Mouse (Mus musculus) E14TG2a.4 (cell line): Measurements from ENCODE around the gene Crmp1.

Experiments
- H3K27me3 ChIP-seq: 2 replicates; pipeline ENCODE4 v1.6.1; 2014; ENCODE audit warnings: low read length, control low read depth; ENCODE audit not compliant: insufficient read depth
- H3K36me3 ChIP-seq: 2 replicates; pipeline ENCODE4 v1.6.1; 2014; ENCODE audit warnings: low read length, control low read depth; ENCODE audit not compliant: insufficient read depth
- H3K4me1 ChIP-seq: replicated peaks from 2 replicates; pipeline ENCODE4 v1.6.1; 2014; ENCODE audit warnings: low read depth, low read length, control low read depth
- H3K4me3 ChIP-seq: replicated peaks from 2 replicates; pipeline ENCODE4 v1.5.1; 2014; ENCODE audit warnings: mild to moderate bottlenecking, low read length
- H3K9me3 ChIP-seq: 2 replicates; pipeline ENCODE4 v1.6.1; 2014; ENCODE audit warnings: low read length, control low read depth
- CTCF ChIP-seq: conservative IDR thresholded peaks from 2 replicates; pipeline ENCODE4 v1.5.1; 2014; ENCODE audit warnings: low read length
- NANOG ChIP-seq: IDR thresholded peaks from 2 replicates; pipeline ENCODE4 v1.6.1; 2014; ENCODE audit warnings: borderline replicate concordance, low read length, mixed read lengths
- POU5F1 ChIP-seq: IDR thresholded peaks from 2 replicates; pipeline ENCODE4 v1.6.1; 2014; ENCODE audit warnings: low read length, borderline replicate concordance

Crmp1 gene

DNA sequence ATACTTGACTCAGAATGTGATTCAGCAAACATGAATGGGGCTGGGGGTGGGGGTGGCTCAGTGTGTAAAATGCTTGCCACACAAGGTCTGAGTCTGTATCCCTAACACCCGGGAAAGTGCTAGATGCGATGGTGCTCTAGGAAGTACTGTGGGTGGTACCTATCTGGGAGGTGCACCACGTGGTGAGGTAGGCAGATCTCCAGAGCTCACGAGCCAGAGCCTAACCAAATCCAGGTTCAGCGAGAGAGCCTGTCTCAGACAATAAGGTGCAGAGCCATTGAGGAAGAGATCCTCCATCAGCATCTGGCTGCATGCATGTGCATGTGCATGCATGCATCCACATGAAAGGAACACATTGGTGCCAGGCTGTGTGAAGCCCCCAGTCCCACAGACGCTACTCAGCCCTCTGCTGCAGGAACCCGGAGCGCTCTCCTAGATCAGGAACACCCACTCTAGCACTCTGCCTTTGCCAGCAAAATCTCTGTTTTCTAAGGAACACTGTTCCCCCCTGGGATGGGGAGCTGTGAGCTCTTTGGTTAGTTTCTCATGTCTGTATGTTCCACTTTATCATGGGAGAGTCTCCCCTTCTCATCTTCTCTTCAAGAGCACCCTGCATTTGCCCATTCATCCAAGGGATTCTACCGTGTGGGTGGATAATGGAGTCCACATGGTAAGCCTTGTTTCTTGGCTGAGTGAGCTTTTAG lies 10.5 kb downstream of the Crmp1 start:
- Histone ChIP-seq H3K36me3 (peaks cover 50% of the 10 kb centered on the region), H3K27me3 (0 out of 2 replicates have a peak, but pooled peaks cover 3% of the 10 kb centered on the region), H3K4me3 (no peak overlapping the region), H3K4me1 (peaks cover 99% of the 10 kb centered on the region), H3K9me3 (no peaks in the 10 kb centered on the region)
- TF ChIP-seq CTCF (no peak), POU5F1 (no peak), NANOG (no peak)

DNA sequence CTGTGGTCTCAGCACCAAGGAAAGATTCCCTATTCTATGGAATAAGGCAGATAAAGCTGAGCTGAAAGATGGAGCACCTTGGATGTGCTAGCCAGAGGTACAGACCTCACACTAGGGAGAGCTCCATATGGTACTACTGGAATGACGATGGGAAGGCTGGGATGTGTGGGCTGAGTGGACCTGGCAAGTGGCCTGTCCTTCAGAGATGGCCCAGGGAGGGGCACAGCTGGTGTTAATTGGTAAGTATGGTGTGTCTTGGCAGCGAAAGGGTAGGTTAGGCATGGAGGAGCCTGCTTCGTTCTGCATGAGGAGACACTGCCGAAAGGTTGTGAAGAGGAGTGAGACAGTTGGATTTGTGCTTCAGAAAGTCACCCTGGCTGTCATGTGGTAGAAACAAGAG lies 12.8 kb downstream of the Crmp1 start:
- Histone ChIP-seq H3K4me1 (peaks cover 96% of the 10 kb centered on the region), H3K27me3 (0 out of 2 replicates have a peak, but pooled peaks cover 3% of the 10 kb centered on the region), H3K4me3 (no peak overlapping the region), H3K36me3 (peaks cover 64% of the 10 kb centered on the region), H3K9me3 (no peaks in the 10 kb centered on the region)
- TF ChIP-seq CTCF = no peak
- no peak for TF ChIP-seq NANOG
- no peak for TF ChIP-seq POU5F1

DNA sequence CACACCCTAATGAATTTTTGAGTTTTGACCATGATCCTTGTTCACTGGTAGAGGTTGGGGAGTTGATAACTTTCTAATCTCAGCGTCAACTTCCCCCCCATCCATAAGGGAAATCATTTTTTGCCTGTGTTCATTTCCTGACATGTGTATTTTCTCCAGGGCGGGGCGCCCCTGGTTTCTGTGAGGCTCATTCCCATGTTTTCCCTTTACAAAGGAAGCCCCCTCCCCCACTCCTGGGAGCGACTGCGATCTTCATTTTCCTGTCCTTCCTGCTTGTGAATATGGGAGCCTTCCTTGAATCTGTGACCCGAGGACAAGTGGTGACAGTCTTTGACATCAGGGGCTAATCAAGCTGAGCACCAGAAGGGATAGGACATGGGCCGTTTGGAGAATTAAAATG lies 15.1 kb downstream of the Crmp1 start:
- Histone ChIP-seq H3K27me3 (no peaks in the 10 kb centered on the region), H3K4me1 (peaks cover 83% of the 10 kb centered on the region), H3K9me3 (no peaks in the 10 kb centered on the region), H3K36me3 (peaks cover 47% of the 10 kb centered on the region), H3K4me3 (no peak overlapping the region)
- TF ChIP-seq CTCF = no peak

- TF ChIP-seq POU5F1 (no peak), NANOG (no peak)
- no peaks in the 10 kb centered on the region for H3K27me3 ChIP-seq
- peaks cover 45% of the 10 kb centered on the region for H3K36me3 ChIP-seq
- peaks cover 81% of the 10 kb centered on the region for H3K4me1 ChIP-seq
- H3K4me3 ChIP-seq = no peak overlapping the region
- H3K9me3 ChIP-seq = no peaks in the 10 kb centered on the region
Measured at GRCm38 (mm10) chr5:37257243-37257642, 15.5 kb downstream of the Crmp1 start.

DNA sequence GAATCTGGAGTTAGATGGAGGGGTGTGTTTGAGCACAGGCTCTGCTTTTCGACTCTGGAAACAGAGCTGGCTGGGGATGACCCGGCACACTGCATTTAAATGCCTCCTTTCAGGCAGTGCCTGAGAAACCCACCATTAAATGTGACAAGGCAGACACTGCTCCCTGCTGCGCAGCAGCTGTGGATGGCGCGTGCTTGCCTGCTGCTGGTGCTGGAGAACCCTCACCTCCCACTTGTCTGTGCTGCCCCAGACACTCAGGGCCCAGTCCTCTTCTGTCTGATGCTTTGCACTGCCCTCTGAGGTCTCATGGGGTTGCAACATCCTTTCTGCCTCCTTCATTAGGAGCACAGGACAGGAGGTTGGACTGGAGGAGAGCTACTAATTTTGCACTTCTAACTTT lies 20.0 kb downstream of the Crmp1 start:
- no peaks in the 10 kb centered on the region for H3K9me3 ChIP-seq
- no peak for TF ChIP-seq POU5F1
- no peak for TF ChIP-seq NANOG
- TF ChIP-seq CTCF = no peak

GRCm38 (mm10) chr5:37263816-37264215 lies 22.1 kb downstream of the Crmp1 start:
- Histone ChIP-seq H3K4me1 (peaks cover 22% of the 10 kb centered on the region), H3K9me3 (no peaks in the 10 kb centered on the region), H3K27me3 (no peaks in the 10 kb centered on the region), H3K36me3 (peaks cover 49% of the 10 kb centered on the region), H3K4me3 (no peak overlapping the region)
- TF ChIP-seq POU5F1 (no peak), CTCF (no peak), NANOG (no peak)

More for the DNA sequence above, 20.0 kb downstream of the Crmp1 start:
- no peak overlapping the region for H3K4me3 ChIP-seq
- H3K27me3 ChIP-seq = no peaks in the 10 kb centered on the region
- H3K4me1 ChIP-seq = peaks cover 41% of the 10 kb centered on the region
- H3K36me3 ChIP-seq = peaks cover 36% of the 10 kb centered on the region

DNA sequence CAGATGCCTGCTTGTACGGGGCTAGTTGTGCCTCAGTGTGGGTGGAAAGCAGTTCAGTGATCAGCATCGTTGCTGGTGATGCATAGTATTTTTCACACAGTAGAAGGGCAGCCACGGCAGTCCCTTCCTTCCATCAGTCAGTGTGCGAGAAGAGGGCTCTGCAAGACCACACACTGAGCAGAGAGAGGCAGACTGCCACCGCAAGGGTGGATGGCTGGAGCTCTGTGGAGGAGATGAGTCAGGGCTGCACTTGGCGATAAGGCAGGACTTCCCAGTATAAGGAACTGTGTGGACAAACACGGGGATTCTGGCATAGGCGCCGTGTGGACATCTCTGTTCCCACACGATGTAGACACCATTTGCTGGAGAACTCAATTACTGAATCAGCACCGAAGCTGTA lies 39.3 kb downstream of the Crmp1 start:
- TF ChIP-seq CTCF = no peak
- no peak for TF ChIP-seq NANOG
- TF ChIP-seq POU5F1 = no peak
- no peak overlapping the region for H3K4me3 ChIP-seq

GRCm38 (mm10) chr5:37288374-37288773 lies 46.6 kb downstream of the Crmp1 start:
- H3K36me3 ChIP-seq = peaks cover 90% of the 10 kb centered on the region
- peaks cover 15% of the 10 kb centered on the region for H3K4me1 ChIP-seq
- TF ChIP-seq CTCF = peak; percentile 78
- TF ChIP-seq POU5F1 = no peak
- no peak for TF ChIP-seq NANOG
- H3K9me3 ChIP-seq = no peaks in the 10 kb centered on the region
- no peaks in the 10 kb centered on the region for H3K27me3 ChIP-seq
- no peak overlapping the region for H3K4me3 ChIP-seq

More for the DNA sequence above, 39.3 kb downstream of the Crmp1 start:
- Histone ChIP-seq H3K4me1 (no peaks in the 10 kb centered on the region), H3K36me3 (peaks cover 96% of the 10 kb centered on the region), H3K9me3 (no peaks in the 10 kb centered on the region), H3K27me3 (no peaks in the 10 kb centered on the region)

DNA sequence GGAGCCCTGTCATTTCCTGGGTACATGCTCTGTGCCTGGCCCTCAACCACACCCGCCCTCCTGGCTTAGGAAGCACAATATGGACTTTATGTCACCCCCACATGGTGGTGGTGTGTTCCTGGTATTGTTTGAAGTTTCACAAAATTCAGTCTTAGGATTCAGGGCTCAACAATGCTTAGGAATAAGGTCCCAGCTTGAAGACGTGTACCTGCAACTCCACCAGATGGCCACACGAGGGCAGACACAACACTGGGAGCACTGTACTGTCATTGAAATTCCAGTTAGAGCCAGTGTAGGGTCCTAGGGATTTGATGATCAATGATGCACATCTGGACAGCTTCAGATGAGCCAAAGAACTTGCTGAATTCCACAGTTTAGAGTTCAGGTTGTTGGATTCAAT lies 47.5 kb downstream of the Crmp1 start:
- no peak overlapping the region for H3K4me3 ChIP-seq
- peaks cover 81% of the 10 kb centered on the region for H3K36me3 ChIP-seq
- H3K27me3 ChIP-seq = no peaks in the 10 kb centered on the region
- H3K4me1 ChIP-seq = peaks cover 15% of the 10 kb centered on the region
- TF ChIP-seq NANOG (no peak), CTCF (peak; percentile 82)
- H3K9me3 ChIP-seq = no peaks in the 10 kb centered on the region
